Mouse (Mus musculus): ENCODE results near the gene Homer3. TPM values are rescaled to one million over a fixed set of nuclear protein-coding genes. Genes with fewer than 3 reads are reported as not detected.

Homer3 gene
- polyA plus RNA-seq, 1 experiment from 2014 or later: 54.1 TPM

DNA sequence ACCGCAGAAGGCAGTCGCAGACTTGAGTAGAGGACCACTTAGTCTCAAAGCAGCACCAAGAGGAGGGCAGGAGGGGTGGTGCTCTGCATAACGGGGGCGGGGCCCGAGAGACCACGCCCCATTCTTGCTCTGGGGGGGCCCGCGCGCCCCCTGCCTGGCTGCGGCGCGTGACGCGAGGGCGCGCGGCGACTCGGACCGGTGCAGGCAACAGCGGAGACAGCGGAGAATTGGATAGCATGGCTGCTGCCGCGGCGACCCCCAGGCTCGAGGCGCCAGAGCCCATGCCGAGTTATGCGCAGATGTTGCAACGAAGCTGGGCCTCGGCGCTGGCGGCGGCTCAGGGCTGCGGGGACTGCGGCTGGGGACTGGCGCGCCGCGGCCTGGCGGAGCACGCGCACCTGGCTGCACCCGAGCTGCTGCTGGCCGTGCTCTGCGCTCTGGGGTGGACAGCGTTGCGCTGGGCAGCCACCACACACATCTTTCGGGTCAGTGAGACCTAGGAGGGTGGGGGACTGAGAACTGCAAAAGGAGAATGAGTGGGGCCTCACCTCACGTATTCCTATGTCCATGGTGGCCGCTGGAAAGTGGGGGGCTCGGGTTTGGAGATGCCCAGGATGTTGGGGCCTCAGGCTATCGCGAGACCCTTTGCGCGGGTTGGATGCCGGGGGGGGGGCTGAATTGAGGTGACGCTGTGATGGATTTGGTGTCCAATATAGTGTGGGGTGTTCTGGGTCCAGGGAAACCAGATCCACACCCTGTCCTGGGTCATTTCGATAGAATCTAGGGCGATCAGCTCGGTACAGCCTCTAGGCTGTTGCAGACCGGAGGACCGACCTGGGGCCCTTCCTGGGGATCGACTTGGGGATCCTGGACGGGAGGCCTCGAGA is 33.2 kb downstream of the Homer3 start, which contains the start of gene Cers1:
Gene Cers1 (plus strand): TSS at position 152 of the 887 bp plus-strand sequence.
- ATAC-seq (peak; percentile 78), DNase-seq (ENCODE audit: low spot score) (peak; percentile 71)
- peaks cover 14% of the 10 kb centered on the region for H3K36me3 ChIP-seq (ENCODE audit: insufficient read depth, low read length)
- 2% methylated on average over 52 of the region's 66 CpGs for WGBS
- peak within 1 kb of the TSS; percentile 50 for H3K4me3 ChIP-seq (ENCODE audit: low read depth, low read length)
- no peak for TF ChIP-seq CTCF (IDR thresholded peaks at IDR 0.05)
- TF ChIP-seq EP300 (IDR thresholded peaks at IDR 0.05): no peak
- peak within 1 kb of the TSS; percentile 79 for H3K4me2 ChIP-seq (replicated peaks; ENCODE audit: low read depth, low read length)
- H3K27ac ChIP-seq (ENCODE audit: low read length): no peak within 1 kb of the TSS
- H3K27me3 ChIP-seq (replicated peaks; ENCODE audit: insufficient read depth, low read length): no peaks in the 10 kb centered on the region
- no peak within 1 kb of the TSS for H3K9ac ChIP-seq (replicated peaks; ENCODE audit: low read depth)
- no peaks in the 10 kb centered on the region for H3K9me3 ChIP-seq (ENCODE audit: low read length)
- 0 out of 2 replicates have a peak, but pooled peaks cover 4% of the 10 kb centered on the region for H3K4me1 ChIP-seq (ENCODE audit: insufficient read depth, low read depth, low read length)

DNA sequence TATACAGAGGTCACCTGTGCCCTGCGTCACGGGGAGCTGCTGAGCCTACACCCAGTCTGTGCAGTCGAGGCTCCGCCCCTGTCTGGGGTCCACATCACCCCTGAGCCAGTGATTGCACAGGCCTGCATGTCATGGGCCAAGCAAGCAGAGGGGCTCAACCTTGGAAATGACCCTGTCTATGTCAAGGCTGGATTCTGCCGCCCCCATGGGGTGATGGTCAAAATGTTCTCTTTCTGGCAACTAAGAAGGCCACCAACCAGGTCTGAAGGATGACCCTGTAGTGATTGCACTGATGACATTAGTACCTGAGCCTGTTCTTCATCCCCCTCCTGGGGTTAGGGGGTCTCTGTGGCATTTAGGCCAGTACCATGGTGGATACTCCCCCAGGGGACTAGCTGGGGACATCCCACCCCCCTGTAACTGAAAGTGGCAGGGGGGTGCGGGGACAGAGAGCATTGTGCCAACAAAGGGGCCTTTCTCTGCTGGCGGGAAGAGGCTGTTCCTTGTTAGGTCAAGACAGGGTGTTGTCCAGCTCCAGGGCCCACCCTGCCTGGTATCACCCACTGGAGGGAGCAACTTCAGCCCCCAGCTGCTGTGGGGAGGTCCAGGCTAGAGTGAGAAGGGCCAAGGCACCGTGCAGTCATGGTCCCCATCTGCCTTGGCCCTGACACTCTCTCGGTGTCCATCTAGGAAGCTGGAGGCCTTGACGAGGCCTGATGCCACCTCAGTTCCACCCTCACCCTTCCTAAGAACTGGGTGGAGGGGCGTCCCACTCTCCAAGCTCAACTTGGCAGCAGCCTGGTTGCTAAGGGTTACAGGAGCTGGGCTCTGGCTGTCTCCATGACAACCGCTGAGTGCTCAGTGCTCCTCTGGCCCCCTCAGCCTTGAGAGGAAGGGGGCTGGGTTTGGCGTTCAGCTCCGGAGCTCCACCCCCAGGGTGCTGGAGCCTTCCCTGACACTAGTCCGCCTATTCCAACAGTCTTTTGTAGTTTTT is 34.2 kb downstream of the Homer3 start:
- H3K4me3 ChIP-seq (ENCODE audit: low read depth, low read length): no peak overlapping the region
- no peaks in the 10 kb centered on the region for H3K27me3 ChIP-seq (replicated peaks; ENCODE audit: insufficient read depth, low read length)
- no peak overlapping the region for H3K27ac ChIP-seq (ENCODE audit: low read length)
- 13% methylated on average over 15 of the region's 15 CpGs for WGBS
- H3K4me2 ChIP-seq (replicated peaks; ENCODE audit: low read depth, low read length): peak overlapping the region; percentile 79; the same call in 1 of the 2 replicates
- H3K36me3 ChIP-seq (ENCODE audit: insufficient read depth, low read length): peaks cover 11% of the 10 kb centered on the region
- H3K4me1 ChIP-seq (ENCODE audit: insufficient read depth, low read depth, low read length): 0 out of 2 replicates have a peak, but pooled peaks cover 4% of the 10 kb centered on the region
- TF ChIP-seq EP300 (IDR thresholded peaks at IDR 0.05) (no peak), CTCF (IDR thresholded peaks at IDR 0.05) (peak; percentile 42)
- H3K9me3 ChIP-seq (ENCODE audit: low read length): no peaks in the 10 kb centered on the region
- DNase-seq (ENCODE audit: low spot score) (peak; percentile 57), ATAC-seq (peak; percentile 49)
- no peak overlapping the region for H3K9ac ChIP-seq (replicated peaks; ENCODE audit: low read depth)

DNA sequence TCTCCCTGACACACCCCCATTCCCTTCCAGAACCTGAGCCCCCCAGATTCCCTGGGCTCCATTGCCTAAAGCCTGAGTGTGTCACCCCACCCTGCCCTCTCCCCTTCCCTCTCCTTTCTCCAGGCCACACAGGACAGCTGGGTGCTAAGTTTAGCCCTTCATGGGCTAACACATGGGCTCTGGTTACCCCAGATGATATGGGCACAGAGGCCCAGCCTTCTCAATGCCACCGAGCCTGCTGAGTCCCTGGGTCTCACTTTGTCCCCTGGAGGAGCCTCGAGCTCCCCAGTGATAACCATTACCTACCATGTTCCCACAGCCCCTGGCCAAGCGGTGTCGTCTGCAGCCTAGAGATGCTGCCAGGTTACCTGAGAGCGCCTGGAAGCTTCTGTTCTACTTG is 35.2 kb downstream of the Homer3 start:
- DNase-seq (ENCODE audit: low spot score): no peak
- no peak overlapping the region for H3K9ac ChIP-seq (replicated peaks; ENCODE audit: low read depth)
- WGBS: 83% methylated on average over 5 of the region's 5 CpGs
- H3K4me2 ChIP-seq (replicated peaks; ENCODE audit: low read depth, low read length): no peak overlapping the region
- no peak overlapping the region for H3K4me3 ChIP-seq (ENCODE audit: low read depth, low read length)
- H3K27ac ChIP-seq (ENCODE audit: low read length): no peak overlapping the region
- no peaks in the 10 kb centered on the region for H3K27me3 ChIP-seq (replicated peaks; ENCODE audit: insufficient read depth, low read length)
- H3K9me3 ChIP-seq (ENCODE audit: low read length): no peaks in the 10 kb centered on the region
- ATAC-seq: no peak
- no peak for TF ChIP-seq CTCF (IDR thresholded peaks at IDR 0.05)
- no peak for TF ChIP-seq EP300 (IDR thresholded peaks at IDR 0.05)
- H3K4me1 ChIP-seq (ENCODE audit: insufficient read depth, low read depth, low read length): 0 out of 2 replicates have a peak, but pooled peaks cover 4% of the 10 kb centered on the region
- peaks cover 6% of the 10 kb centered on the region for H3K36me3 ChIP-seq (ENCODE audit: insufficient read depth, low read length)

DNA sequence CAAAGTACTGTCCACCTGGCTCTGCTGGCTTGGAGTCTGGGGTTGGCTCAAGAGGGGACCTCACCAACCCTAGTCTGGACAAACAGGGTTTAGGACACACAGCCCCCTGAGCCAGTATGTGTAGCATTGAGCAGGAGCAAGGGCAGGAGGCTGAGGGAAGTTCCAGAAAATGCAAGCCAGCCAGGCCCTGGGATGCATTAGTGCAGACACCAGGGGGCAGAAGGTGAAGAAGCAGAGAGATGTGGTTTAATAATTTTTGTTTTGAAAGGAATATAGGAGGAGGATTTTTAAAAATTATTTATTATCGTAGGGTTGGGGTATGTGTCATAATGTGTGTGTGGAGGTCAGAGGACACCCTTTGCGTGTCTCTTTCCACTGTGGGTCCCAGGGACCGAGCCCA is 41.1 kb downstream of the Homer3 start:
- WGBS: 96% methylated on average over 3 of the region's 3 CpGs
- no peaks in the 10 kb centered on the region for H3K4me1 ChIP-seq (ENCODE audit: insufficient read depth, low read depth, low read length)
- H3K36me3 ChIP-seq (ENCODE audit: insufficient read depth, low read length): no peaks in the 10 kb centered on the region
- no peaks in the 10 kb centered on the region for H3K27me3 ChIP-seq (replicated peaks; ENCODE audit: insufficient read depth, low read length)
- DNase-seq (ENCODE audit: low spot score) (no peak), ATAC-seq (no peak)
- H3K9me3 ChIP-seq (ENCODE audit: low read length): no peaks in the 10 kb centered on the region
- no peak overlapping the region for H3K9ac ChIP-seq (replicated peaks; ENCODE audit: low read depth)
- TF ChIP-seq EP300 (IDR thresholded peaks at IDR 0.05): no peak
- TF ChIP-seq CTCF (IDR thresholded peaks at IDR 0.05): no peak
- no peak overlapping the region for H3K27ac ChIP-seq (ENCODE audit: low read length)
- H3K4me3 ChIP-seq (ENCODE audit: low read depth, low read length): no peak overlapping the region
- no peak overlapping the region for H3K4me2 ChIP-seq (replicated peaks; ENCODE audit: low read depth, low read length)

DNA sequence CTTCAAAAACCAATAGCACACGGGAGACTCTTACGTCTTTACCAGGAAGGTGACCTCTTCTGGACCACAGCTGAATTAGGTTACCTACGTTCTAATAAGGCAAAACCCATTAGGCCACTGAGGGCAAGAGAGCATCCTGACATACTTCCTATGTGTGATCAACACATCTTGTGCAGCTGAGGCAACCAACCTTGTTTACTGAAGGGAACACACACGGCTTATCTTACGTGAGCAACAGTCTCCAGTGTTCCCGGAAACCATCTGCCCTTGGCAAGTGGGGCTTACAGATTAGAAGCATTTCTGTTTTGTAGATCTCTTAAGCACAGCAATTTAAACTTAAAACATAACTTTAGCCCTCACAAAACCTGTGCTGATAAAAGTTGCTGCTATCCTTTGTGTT is 44.9 kb downstream of the Homer3 start:
- no peak overlapping the region for H3K9ac ChIP-seq (replicated peaks; ENCODE audit: low read depth)
- TF ChIP-seq CTCF (IDR thresholded peaks at IDR 0.05): no peak
- no peak for TF ChIP-seq EP300 (IDR thresholded peaks at IDR 0.05)
- no peaks in the 10 kb centered on the region for H3K4me1 ChIP-seq (ENCODE audit: insufficient read depth, low read depth, low read length)
- ATAC-seq (no peak), DNase-seq (ENCODE audit: low spot score) (no peak)
- no peaks in the 10 kb centered on the region for H3K36me3 ChIP-seq (ENCODE audit: insufficient read depth, low read length)
- 83% methylated on average over 6 of the region's 6 CpGs for WGBS
- no peaks in the 10 kb centered on the region for H3K9me3 ChIP-seq (ENCODE audit: low read length)
- H3K27ac ChIP-seq (ENCODE audit: low read length): no peak overlapping the region
- no peaks in the 10 kb centered on the region for H3K27me3 ChIP-seq (replicated peaks; ENCODE audit: insufficient read depth, low read length)
- H3K4me2 ChIP-seq (replicated peaks; ENCODE audit: low read depth, low read length): no peak overlapping the region
- no peak overlapping the region for H3K4me3 ChIP-seq (ENCODE audit: low read depth, low read length)

Measured in lung, postnatal 0 days (tissue).